Mouse (Mus musculus): ENCODE measurements at regions not wholly inside any gene's neighbourhood (a gene's known extent, or its start where the extent isn't known, plus 50 kb on each side); places are given as distances from the start of the nearest gene placed in this dataset.

DNA sequence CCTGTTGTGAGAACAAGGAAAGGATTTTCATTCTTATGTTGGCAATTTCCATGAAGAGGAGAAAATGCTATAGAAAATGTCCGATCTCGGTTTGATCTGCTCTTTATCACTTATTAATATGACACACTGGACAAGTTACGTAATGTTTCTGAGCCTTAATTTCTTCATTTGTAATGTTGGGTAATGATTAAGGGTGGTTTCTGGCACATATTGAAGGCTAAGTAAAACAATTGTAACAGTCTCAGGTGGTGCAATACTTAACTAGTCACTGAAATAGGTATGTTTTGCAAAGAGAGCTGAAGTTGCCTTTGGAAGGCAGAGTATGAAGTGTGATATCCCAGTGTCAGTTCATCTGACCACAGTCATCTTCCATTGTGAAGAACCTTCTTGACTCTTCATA lies 1427.2 kb upstream of the A1bg start:
- WGBS (ENCODE audit: insufficient replicate concordance) = 91% methylated on average over 3 of the region's 3 CpGs
- no peak overlapping the region for H3K9ac ChIP-seq (replicated peaks)
- peak; percentile 26; the same call in 1 of the 2 replicates for ATAC-seq
- H3K9me3 ChIP-seq (ENCODE audit: low read length) = no peaks in the 10 kb centered on the region
- no peak overlapping the region for H3K4me3 ChIP-seq (ENCODE audit: low read depth, low read length)
- H3K36me3 ChIP-seq (replicated peaks; ENCODE audit: insufficient read depth, low read length) = no peaks in the 10 kb centered on the region
- H3K27ac ChIP-seq (ENCODE audit: low read depth) = 0 out of 2 replicates have a peak overlapping the region, but pooled peaks have one; percentile 23
- no peak for DNase-seq
- H3K4me1 ChIP-seq (ENCODE audit: insufficient read depth) = peaks cover 3% of the 10 kb centered on the region; the same call in 1 of the 2 replicates
- TF ChIP-seq EP300 (IDR thresholded peaks at IDR 0.05; ENCODE audit: low read depth) (no peak), CTCF (IDR thresholded peaks at IDR 0.05; ENCODE audit: low read depth) (no peak)
- no peak overlapping the region for H3K4me2 ChIP-seq (ENCODE audit: low read depth, low read length)
- no peaks in the 10 kb centered on the region for H3K27me3 ChIP-seq (ENCODE audit: insufficient read depth, low read length)

DNA sequence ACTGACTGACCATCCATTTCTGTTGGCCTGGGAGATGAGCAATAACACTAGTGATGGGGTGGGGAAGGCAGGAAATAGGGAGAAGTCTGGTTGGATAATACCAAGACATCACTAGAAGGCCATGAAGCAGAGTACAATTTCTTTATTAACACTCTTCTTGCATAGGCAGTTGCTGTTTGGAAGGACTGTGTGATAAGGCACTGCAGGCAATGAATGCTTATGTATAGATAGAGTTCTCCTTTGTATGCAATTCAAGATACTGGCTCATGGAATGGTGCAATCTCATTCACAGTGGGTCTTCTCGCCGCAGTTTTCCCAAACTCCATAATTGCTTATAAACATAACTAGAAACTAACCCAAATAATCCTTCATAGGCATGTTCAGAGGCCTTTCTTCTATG lies 1426.1 kb upstream of the A1bg start:
- Histone ChIP-seq H3K4me3 (ENCODE audit: low read depth, low read length) (no peak overlapping the region), H3K9ac (replicated peaks) (no peak overlapping the region), H3K4me1 (ENCODE audit: insufficient read depth) (peaks cover 3% of the 10 kb centered on the region; the same call in 1 of the 2 replicates), H3K27me3 (ENCODE audit: insufficient read depth, low read length) (no peaks in the 10 kb centered on the region), H3K9me3 (ENCODE audit: low read length) (no peaks in the 10 kb centered on the region), H3K36me3 (replicated peaks; ENCODE audit: insufficient read depth, low read length) (no peaks in the 10 kb centered on the region), H3K27ac (ENCODE audit: low read depth) (no peak overlapping the region), H3K4me2 (ENCODE audit: low read depth, low read length) (no peak overlapping the region)
- ATAC-seq (no peak), DNase-seq (no peak)
- TF ChIP-seq CTCF (IDR thresholded peaks at IDR 0.05; ENCODE audit: low read depth) = no peak
- TF ChIP-seq EP300 (IDR thresholded peaks at IDR 0.05; ENCODE audit: low read depth) = no peak
- WGBS (ENCODE audit: insufficient replicate concordance) = 80% methylated on average over 2 of the region's 2 CpGs

DNA sequence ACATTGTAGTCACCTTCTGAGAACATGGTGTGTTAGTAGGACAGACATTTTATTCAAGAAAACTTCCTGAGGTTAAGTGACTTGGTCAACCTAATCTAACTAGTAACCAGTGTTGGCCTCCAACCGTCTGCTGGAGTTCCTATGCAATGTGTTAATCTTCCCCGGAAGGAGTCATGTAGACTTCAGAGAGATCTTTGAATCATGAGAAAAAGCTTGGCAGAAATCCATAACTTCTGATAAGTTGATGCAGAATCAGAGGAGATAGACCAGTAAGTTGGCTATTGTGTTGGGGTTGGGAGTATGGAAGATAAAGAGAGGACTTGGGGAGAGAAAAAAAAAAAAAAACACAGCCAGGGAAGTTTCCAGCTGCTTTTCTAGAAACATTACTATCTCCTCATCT lies 1424.9 kb upstream of the A1bg start:
- H3K4me2 ChIP-seq (ENCODE audit: low read depth, low read length) = no peak overlapping the region
- H3K36me3 ChIP-seq (replicated peaks; ENCODE audit: insufficient read depth, low read length) = no peaks in the 10 kb centered on the region
- no peak overlapping the region for H3K9ac ChIP-seq (replicated peaks)
- ATAC-seq (no peak), DNase-seq (no peak)
- TF ChIP-seq EP300 (IDR thresholded peaks at IDR 0.05; ENCODE audit: low read depth) (no peak), CTCF (IDR thresholded peaks at IDR 0.05; ENCODE audit: low read depth) (no peak)
- H3K4me1 ChIP-seq (ENCODE audit: insufficient read depth) = peaks cover 3% of the 10 kb centered on the region; the same call in 1 of the 2 replicates
- H3K4me3 ChIP-seq (ENCODE audit: low read depth, low read length) = no peak overlapping the region
- H3K9me3 ChIP-seq (ENCODE audit: low read length) = no peaks in the 10 kb centered on the region
- no peaks in the 10 kb centered on the region for H3K27me3 ChIP-seq (ENCODE audit: insufficient read depth, low read length)
- no peak overlapping the region for H3K27ac ChIP-seq (ENCODE audit: low read depth)
- 53% methylated on average over 2 of the region's 2 CpGs for WGBS (ENCODE audit: insufficient replicate concordance)

DNA sequence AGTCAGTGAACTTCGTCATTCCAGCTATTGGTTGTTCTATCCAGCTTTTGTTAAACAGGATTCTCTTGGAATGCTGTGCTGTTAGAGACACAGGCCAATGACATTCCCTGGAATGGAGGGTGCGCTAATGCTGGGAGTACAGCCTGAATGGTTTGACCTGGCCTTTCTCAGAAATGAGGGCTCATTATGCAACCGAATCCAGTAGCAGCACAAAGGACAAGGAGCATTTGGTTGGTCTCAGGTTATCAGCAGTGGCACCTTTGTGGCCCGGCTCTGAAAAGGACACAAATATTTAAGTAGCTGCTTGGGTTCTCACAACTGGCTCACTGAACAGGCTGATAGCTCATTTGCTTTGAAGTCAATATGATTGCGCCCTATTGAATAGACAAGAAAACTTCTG lies 1423.1 kb upstream of the A1bg start:
- 57% methylated on average over 5 of the region's 5 CpGs for WGBS (ENCODE audit: insufficient replicate concordance)
- DNase-seq = peak; percentile 43

DNA sequence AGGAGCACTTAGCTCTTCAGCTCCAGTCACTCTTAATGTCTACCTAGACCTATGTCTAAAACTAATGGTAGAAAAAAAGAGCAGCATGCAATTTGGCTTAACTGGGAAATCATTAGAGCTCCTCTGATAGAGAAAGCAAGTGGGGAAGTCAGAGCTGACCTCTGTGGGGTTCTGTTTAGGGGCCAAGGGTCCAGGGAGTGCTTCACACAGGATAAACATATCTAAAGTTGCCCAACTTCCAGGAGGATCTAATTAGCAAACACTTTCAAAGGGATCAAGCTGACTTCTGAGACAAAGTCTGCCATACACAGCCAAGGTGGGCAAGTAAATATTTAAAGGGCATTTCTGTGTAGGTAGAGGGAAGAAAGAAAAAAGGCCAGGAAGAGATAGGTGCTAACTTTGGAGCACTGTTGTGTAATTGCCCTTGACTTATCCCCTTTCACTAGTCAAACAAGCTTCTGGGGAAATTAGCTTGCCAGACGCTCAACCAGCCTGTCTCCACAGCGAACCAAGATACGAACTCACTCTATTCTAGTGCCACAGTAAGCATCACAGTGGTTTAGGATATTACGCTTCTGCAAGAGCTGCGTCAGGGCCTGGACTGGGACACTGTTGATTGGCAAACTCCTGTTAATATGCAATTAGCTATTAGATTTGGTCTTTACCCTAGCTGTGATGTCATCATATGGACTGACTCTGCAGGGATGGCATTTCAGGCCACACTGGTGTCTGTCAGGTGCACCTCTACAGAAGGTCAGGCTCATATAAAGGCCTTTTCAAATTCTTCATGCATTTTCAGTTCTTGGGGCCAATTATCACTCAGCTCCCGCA lies 1413.9 kb upstream of the A1bg start:
- no peak overlapping the region for H3K4me3 ChIP-seq (ENCODE audit: low read depth, low read length)
- no peaks in the 10 kb centered on the region for H3K9me3 ChIP-seq (ENCODE audit: low read length)
- TF ChIP-seq EP300 (IDR thresholded peaks at IDR 0.05; ENCODE audit: low read depth) (peak; percentile 63), CTCF (IDR thresholded peaks at IDR 0.05; ENCODE audit: low read depth) (no peak)
- H3K27me3 ChIP-seq (ENCODE audit: insufficient read depth, low read length) = no peaks in the 10 kb centered on the region
- DNase-seq (peak; percentile 26), ATAC-seq (peak; percentile 90)
- WGBS (ENCODE audit: insufficient replicate concordance) = 66% methylated on average over 6 of the region's 6 CpGs
- no peak overlapping the region for H3K9ac ChIP-seq (replicated peaks)
- H3K4me2 ChIP-seq (ENCODE audit: low read depth, low read length) = no peak overlapping the region
- 0 out of 2 replicates have a peak, but pooled peaks cover 5% of the 10 kb centered on the region for H3K4me1 ChIP-seq (ENCODE audit: insufficient read depth)
- H3K36me3 ChIP-seq (replicated peaks; ENCODE audit: insufficient read depth, low read length) = no peaks in the 10 kb centered on the region
- peak overlapping the region; percentile 80 for H3K27ac ChIP-seq (ENCODE audit: low read depth)

More for the DNA sequence above, 1423.1 kb upstream of the A1bg start:
- TF ChIP-seq CTCF (IDR thresholded peaks at IDR 0.05; ENCODE audit: low read depth) (no peak), EP300 (IDR thresholded peaks at IDR 0.05; ENCODE audit: low read depth) (no peak; the same call in 1 of the 2 replicates)
- Histone ChIP-seq H3K4me1 (ENCODE audit: insufficient read depth) (peaks cover 3% of the 10 kb centered on the region; the same call in 1 of the 2 replicates), H3K4me2 (ENCODE audit: low read depth, low read length) (0 out of 2 replicates have a peak overlapping the region, but pooled peaks have one; percentile 10), H3K9ac (replicated peaks) (no peak overlapping the region), H3K9me3 (ENCODE audit: low read length) (no peaks in the 10 kb centered on the region), H3K27ac (ENCODE audit: low read depth) (peak overlapping the region; percentile 70), H3K36me3 (replicated peaks; ENCODE audit: insufficient read depth, low read length) (no peaks in the 10 kb centered on the region), H3K27me3 (ENCODE audit: insufficient read depth, low read length) (no peaks in the 10 kb centered on the region), H3K4me3 (ENCODE audit: low read depth, low read length) (no peak overlapping the region)
- ATAC-seq = peak; percentile 93

DNA sequence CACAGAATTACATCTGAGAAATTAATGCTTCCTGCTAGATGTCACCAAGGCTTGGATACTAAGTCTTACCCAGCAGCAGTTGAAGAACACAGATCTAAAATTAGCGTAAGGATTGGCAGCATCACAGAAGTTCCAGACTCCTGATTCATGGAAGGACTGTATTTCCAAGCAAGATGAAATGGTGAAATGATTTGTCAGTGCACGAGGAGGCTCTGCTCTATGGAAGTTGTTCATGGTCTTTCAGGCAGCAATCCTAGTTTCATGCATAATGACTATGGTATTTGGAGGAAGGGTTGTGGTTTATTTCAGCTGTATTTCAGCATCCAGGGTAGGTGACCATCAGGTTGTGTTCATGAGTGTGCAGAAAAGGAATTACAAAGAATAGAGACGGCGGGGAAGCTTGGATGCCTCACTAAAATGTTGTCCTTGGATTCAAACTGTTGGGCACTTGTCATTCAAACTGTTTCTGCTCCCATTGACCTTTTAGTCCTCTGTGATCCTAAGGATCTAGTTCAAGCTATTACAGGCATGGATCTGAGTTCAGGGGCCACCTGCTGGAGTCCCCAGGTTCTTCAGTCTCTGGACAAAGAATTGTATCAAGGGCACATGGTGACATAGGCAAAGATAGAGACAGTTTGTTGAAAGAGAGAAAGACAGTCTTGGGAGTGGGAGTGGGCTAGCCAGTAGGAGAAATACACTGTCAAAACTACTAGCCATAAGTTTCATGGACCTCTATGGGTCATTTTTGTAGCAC lies 1411.6 kb upstream of the A1bg start:
- Histone ChIP-seq H3K27ac (ENCODE audit: low read depth) (no peak overlapping the region), H3K4me1 (ENCODE audit: insufficient read depth) (peaks cover 13% of the 10 kb centered on the region), H3K9me3 (ENCODE audit: low read length) (no peaks in the 10 kb centered on the region), H3K36me3 (replicated peaks; ENCODE audit: insufficient read depth, low read length) (no peaks in the 10 kb centered on the region), H3K9ac (replicated peaks) (no peak overlapping the region), H3K4me2 (ENCODE audit: low read depth, low read length) (no peak overlapping the region), H3K27me3 (ENCODE audit: insufficient read depth, low read length) (no peaks in the 10 kb centered on the region), H3K4me3 (ENCODE audit: low read depth, low read length) (no peak overlapping the region)
- TF ChIP-seq EP300 (IDR thresholded peaks at IDR 0.05; ENCODE audit: low read depth) = no peak
- TF ChIP-seq CTCF (IDR thresholded peaks at IDR 0.05; ENCODE audit: low read depth) = peak; percentile 20; the same call in 1 of the 2 replicates
- WGBS (ENCODE audit: insufficient replicate concordance) = 81% methylated on average over 4 of the region's 4 CpGs
- no peak for DNase-seq
- ATAC-seq = no peak
